Mouse (Mus musculus): ENCODE data around the gene Tcn2. TPM values are rescaled to one million over a fixed set of nuclear protein-coding genes. Genes with fewer than 3 reads are reported as not detected.

The Tcn2 gene
- polyA plus RNA-seq (2014; fragmentation: Nextera tagmentation; extraction: Ambion mirVana): 31.4 and 31.7 TPM in 2 replicates

- H3K27ac ChIP-seq (ENCODE audit: low read depth, low read length): no peak within 1 kb of the TSS
- no peaks in the 10 kb centered on the region; the same call in 1 of the 2 replicates for H3K4me1 ChIP-seq (ENCODE audit: control insufficient read depth, insufficient read depth, low read length)
- ATAC-seq (ENCODE audit: insufficient read depth, low FRiP score, low TSS enrichment): peak; percentile 85
Measured at GRCm38 (mm10) chr11:3931511-3932211, at the start of gene Tcn2. TSS of gene Tcn2 (minus strand) at chr11:3932159.

GRCm38 (mm10) chr11:3981536-3981935 lies 49.6 kb upstream of the Tcn2 start:
- Histone ChIP-seq H3K4me2 (ENCODE audit: low read depth) (no peak overlapping the region), H3K9me3 (ENCODE audit: control insufficient read depth, low read length) (no peaks in the 10 kb centered on the region), H3K9ac (ENCODE audit: low read length) (no peak overlapping the region), H3K4me1 (ENCODE audit: control insufficient read depth, insufficient read depth, low read length) (peaks cover 3% of the 10 kb centered on the region; the same call in 1 of the 2 replicates), H3K4me3 (ENCODE audit: low read depth, low read length) (no peak overlapping the region), H3K36me3 (ENCODE audit: control insufficient read depth, insufficient read depth, low read length) (peaks cover 16% of the 10 kb centered on the region), H3K27ac (ENCODE audit: low read depth, low read length) (no peak overlapping the region), H3K27me3 (ENCODE audit: control insufficient read depth, insufficient read depth, low read length) (0 out of 2 replicates have a peak, but pooled peaks cover 2% of the 10 kb centered on the region)
- DNase-seq (ENCODE audit: low spot score): no peak
- WGBS: 77% methylated on average over 6 of the region's 6 CpGs
- ATAC-seq (ENCODE audit: insufficient read depth, low FRiP score, low TSS enrichment): no peak

More at GRCm38 (mm10) chr11:3931511-3932211, at the start of gene Tcn2:
- peak within 1 kb of the TSS; percentile 63 for H3K4me2 ChIP-seq (ENCODE audit: low read depth)
- under 1% methylated on average over 19 of the region's 26 CpGs for WGBS
- DNase-seq (ENCODE audit: low spot score): peak; percentile 81
- H3K9ac ChIP-seq (ENCODE audit: low read length): peak within 1 kb of the TSS; percentile 47
- H3K4me3 ChIP-seq (ENCODE audit: low read depth, low read length): peak within 1 kb of the TSS; percentile 53
- no peaks in the 10 kb centered on the region for H3K36me3 ChIP-seq (ENCODE audit: control insufficient read depth, insufficient read depth, low read length)
- no peaks in the 10 kb centered on the region for H3K9me3 ChIP-seq (ENCODE audit: control insufficient read depth, low read length)
- H3K27me3 ChIP-seq (ENCODE audit: control insufficient read depth, insufficient read depth, low read length): no peaks in the 10 kb centered on the region

- WGBS: 93% methylated on average over 5 of the region's 5 CpGs
- no peak for ATAC-seq (ENCODE audit: insufficient read depth, low FRiP score, low TSS enrichment)
Measured at GRCm38 (mm10) chr11:3978421-3978820, 46.5 kb upstream of the Tcn2 start.

GRCm38 (mm10) chr11:3976678-3977077 lies 44.7 kb upstream of the Tcn2 start, which contains the start of gene 4930556J24Rik:
TSS of gene 4930556J24Rik (minus strand) at chr11:3976778.
- Histone ChIP-seq H3K9me3 (ENCODE audit: control insufficient read depth, low read length) (no peaks in the 10 kb centered on the region), H3K4me3 (ENCODE audit: low read depth, low read length) (no peak within 1 kb of the TSS), H3K9ac (ENCODE audit: low read length) (no peak within 1 kb of the TSS), H3K4me2 (ENCODE audit: low read depth) (no peak within 1 kb of the TSS), H3K4me1 (ENCODE audit: control insufficient read depth, insufficient read depth, low read length) (no peaks in the 10 kb centered on the region), H3K27me3 (ENCODE audit: control insufficient read depth, insufficient read depth, low read length) (no peaks in the 10 kb centered on the region), H3K36me3 (ENCODE audit: control insufficient read depth, insufficient read depth, low read length) (peaks cover 31% of the 10 kb centered on the region), H3K27ac (ENCODE audit: low read depth, low read length) (no peak within 1 kb of the TSS)
- no peak for DNase-seq (ENCODE audit: low spot score)
- no peak for ATAC-seq (ENCODE audit: insufficient read depth, low FRiP score, low TSS enrichment)
- WGBS: 91% methylated on average over 6 of the region's 6 CpGs

More at GRCm38 (mm10) chr11:3978421-3978820, 46.5 kb upstream of the Tcn2 start:
- 0 out of 2 replicates have a peak, but pooled peaks cover 2% of the 10 kb centered on the region for H3K4me1 ChIP-seq (ENCODE audit: control insufficient read depth, insufficient read depth, low read length)
- H3K27me3 ChIP-seq (ENCODE audit: control insufficient read depth, insufficient read depth, low read length): no peaks in the 10 kb centered on the region
- H3K9me3 ChIP-seq (ENCODE audit: control insufficient read depth, low read length): no peaks in the 10 kb centered on the region
- peaks cover 26% of the 10 kb centered on the region for H3K36me3 ChIP-seq (ENCODE audit: control insufficient read depth, insufficient read depth, low read length)
- H3K9ac ChIP-seq (ENCODE audit: low read length): no peak overlapping the region
- H3K27ac ChIP-seq (ENCODE audit: low read depth, low read length): no peak overlapping the region
- no peak overlapping the region for H3K4me2 ChIP-seq (ENCODE audit: low read depth)
- no peak overlapping the region for H3K4me3 ChIP-seq (ENCODE audit: low read depth, low read length)
- no peak for DNase-seq (ENCODE audit: low spot score)

- H3K9me3 ChIP-seq (ENCODE audit: control insufficient read depth, low read length): no peaks in the 10 kb centered on the region
- no peaks in the 10 kb centered on the region for H3K4me1 ChIP-seq (ENCODE audit: control insufficient read depth, insufficient read depth, low read length)
- H3K9ac ChIP-seq (ENCODE audit: low read length): no peak overlapping the region
- no peaks in the 10 kb centered on the region for H3K27me3 ChIP-seq (ENCODE audit: control insufficient read depth, insufficient read depth, low read length)
- H3K4me2 ChIP-seq (ENCODE audit: low read depth): no peak overlapping the region
- peaks cover 30% of the 10 kb centered on the region for H3K36me3 ChIP-seq (ENCODE audit: control insufficient read depth, insufficient read depth, low read length)
- no peak for DNase-seq (ENCODE audit: low spot score)
- no peak overlapping the region for H3K4me3 ChIP-seq (ENCODE audit: low read depth, low read length)
- no peak overlapping the region for H3K27ac ChIP-seq (ENCODE audit: low read depth, low read length)
- ATAC-seq (ENCODE audit: insufficient read depth, low FRiP score, low TSS enrichment): no peak
- WGBS: 61% methylated on average over 3 of the region's 3 CpGs
Measured at GRCm38 (mm10) chr11:3974311-3974710, 42.4 kb upstream of the Tcn2 start.

GRCm38 (mm10) chr11:3973081-3973480 lies 41.1 kb upstream of the Tcn2 start:
- no peak for DNase-seq (ENCODE audit: low spot score)
- no peak overlapping the region for H3K27ac ChIP-seq (ENCODE audit: low read depth, low read length)
- WGBS: over 99% methylated on average over 7 of the region's 7 CpGs

GRCm38 (mm10) chr11:3970361-3970760 lies 38.4 kb upstream of the Tcn2 start:
- WGBS: 95% methylated on average over 7 of the region's 7 CpGs
- Histone ChIP-seq H3K4me1 (ENCODE audit: control insufficient read depth, insufficient read depth, low read length) (no peaks in the 10 kb centered on the region), H3K4me3 (ENCODE audit: low read depth, low read length) (no peak overlapping the region), H3K27me3 (ENCODE audit: control insufficient read depth, insufficient read depth, low read length) (no peaks in the 10 kb centered on the region), H3K36me3 (ENCODE audit: control insufficient read depth, insufficient read depth, low read length) (peaks cover 12% of the 10 kb centered on the region), H3K9ac (ENCODE audit: low read length) (no peak overlapping the region), H3K4me2 (ENCODE audit: low read depth) (no peak overlapping the region), H3K9me3 (ENCODE audit: control insufficient read depth, low read length) (no peaks in the 10 kb centered on the region), H3K27ac (ENCODE audit: low read depth, low read length) (no peak overlapping the region)
- no peak for DNase-seq (ENCODE audit: low spot score)
- no peak for ATAC-seq (ENCODE audit: insufficient read depth, low FRiP score, low TSS enrichment)

More at GRCm38 (mm10) chr11:3973081-3973480, 41.1 kb upstream of the Tcn2 start:
- Histone ChIP-seq H3K36me3 (ENCODE audit: control insufficient read depth, insufficient read depth, low read length) (peaks cover 24% of the 10 kb centered on the region), H3K9me3 (ENCODE audit: control insufficient read depth, low read length) (no peaks in the 10 kb centered on the region), H3K4me1 (ENCODE audit: control insufficient read depth, insufficient read depth, low read length) (no peaks in the 10 kb centered on the region), H3K4me3 (ENCODE audit: low read depth, low read length) (no peak overlapping the region), H3K27me3 (ENCODE audit: control insufficient read depth, insufficient read depth, low read length) (no peaks in the 10 kb centered on the region), H3K9ac (ENCODE audit: low read length) (no peak overlapping the region), H3K4me2 (ENCODE audit: low read depth) (no peak overlapping the region)
- no peak for ATAC-seq (ENCODE audit: insufficient read depth, low FRiP score, low TSS enrichment)

GRCm38 (mm10) chr11:3969837-3970236 lies 37.9 kb upstream of the Tcn2 start:
- H3K9me3 ChIP-seq (ENCODE audit: control insufficient read depth, low read length): no peaks in the 10 kb centered on the region
- WGBS: 91% methylated on average over 3 of the region's 3 CpGs
- H3K4me1 ChIP-seq (ENCODE audit: control insufficient read depth, insufficient read depth, low read length): peaks cover 2% of the 10 kb centered on the region
- no peak overlapping the region for H3K27ac ChIP-seq (ENCODE audit: low read depth, low read length)
- H3K9ac ChIP-seq (ENCODE audit: low read length): no peak overlapping the region
- H3K27me3 ChIP-seq (ENCODE audit: control insufficient read depth, insufficient read depth, low read length): no peaks in the 10 kb centered on the region
- DNase-seq (ENCODE audit: low spot score) (no peak), ATAC-seq (ENCODE audit: insufficient read depth, low FRiP score, low TSS enrichment) (no peak)
- no peak overlapping the region for H3K4me3 ChIP-seq (ENCODE audit: low read depth, low read length)
- H3K36me3 ChIP-seq (ENCODE audit: control insufficient read depth, insufficient read depth, low read length): peaks cover 12% of the 10 kb centered on the region
- no peak overlapping the region for H3K4me2 ChIP-seq (ENCODE audit: low read depth)
